Mouse (Mus musculus) layer of hippocampus, adult 9-10 months (tissue): ENCODE results near the gene Slc35e2.
"Not testable (repeated sequence)": the region's sequence is repeated elsewhere in the genome, so short reads cannot be mapped to it uniquely, and the experiment has no call there.

Source experiments
- DNase-seq: peaks from one replicate; pipeline ENCODE4 v3.0.0; 2022; ENCODE audit warnings: low spot score

Slc35e2 gene

GRCm38 (mm10) chr4:155624338-155625291 is 23.4 kb downstream of the Slc35e2 start, which contains the start of gene Cdk11b:
Cdk11b (plus strand) TSS chr4:155624854.
- DNase-seq: peak; percentile 86

- DNase-seq: no peak
Measured at GRCm38 (mm10) chr4:155630267-155630666, 29.1 kb downstream of the Slc35e2 start.

- no peak for DNase-seq
Measured at GRCm38 (mm10) chr4:155635766-155636499, 34.7 kb downstream of the Slc35e2 start.

DNA sequence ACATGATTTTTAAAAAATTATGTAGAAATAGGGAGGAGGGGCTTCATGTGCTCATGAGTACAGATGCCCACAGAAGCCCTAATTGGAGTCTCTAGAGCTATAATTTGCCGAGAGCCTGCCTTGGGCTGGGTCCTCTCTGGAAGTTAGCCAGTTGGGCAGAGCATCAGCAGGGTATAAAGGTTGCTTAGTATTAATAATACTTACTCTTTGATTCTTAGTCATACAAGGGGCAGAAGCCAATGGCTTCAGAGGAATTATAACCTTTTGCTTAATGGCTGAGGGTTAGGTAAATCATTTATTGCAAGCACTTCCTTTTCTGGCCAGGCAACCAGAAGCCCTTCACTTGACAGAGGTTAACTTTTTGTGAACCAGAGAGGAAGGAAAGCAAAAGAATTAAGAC is 42.3 kb downstream of the Slc35e2 start:
- DNase-seq: no peak

GRCm38 (mm10) chr4:155645308-155645707 is 44.1 kb downstream of the Slc35e2 start, which contains the start of gene Gm10563:
Gm10563 (minus strand) TSS chr4:155645408.
- not testable (repeated sequence) for DNase-seq

- DNase-seq: no peak
Measured at GRCm38 (mm10) chr4:155645721-155646120, 44.5 kb downstream of the Slc35e2 start.

GRCm38 (mm10) chr4:155649355-155649754 is 48.1 kb downstream of the Slc35e2 start:
- DNase-seq: no peak

DNA sequence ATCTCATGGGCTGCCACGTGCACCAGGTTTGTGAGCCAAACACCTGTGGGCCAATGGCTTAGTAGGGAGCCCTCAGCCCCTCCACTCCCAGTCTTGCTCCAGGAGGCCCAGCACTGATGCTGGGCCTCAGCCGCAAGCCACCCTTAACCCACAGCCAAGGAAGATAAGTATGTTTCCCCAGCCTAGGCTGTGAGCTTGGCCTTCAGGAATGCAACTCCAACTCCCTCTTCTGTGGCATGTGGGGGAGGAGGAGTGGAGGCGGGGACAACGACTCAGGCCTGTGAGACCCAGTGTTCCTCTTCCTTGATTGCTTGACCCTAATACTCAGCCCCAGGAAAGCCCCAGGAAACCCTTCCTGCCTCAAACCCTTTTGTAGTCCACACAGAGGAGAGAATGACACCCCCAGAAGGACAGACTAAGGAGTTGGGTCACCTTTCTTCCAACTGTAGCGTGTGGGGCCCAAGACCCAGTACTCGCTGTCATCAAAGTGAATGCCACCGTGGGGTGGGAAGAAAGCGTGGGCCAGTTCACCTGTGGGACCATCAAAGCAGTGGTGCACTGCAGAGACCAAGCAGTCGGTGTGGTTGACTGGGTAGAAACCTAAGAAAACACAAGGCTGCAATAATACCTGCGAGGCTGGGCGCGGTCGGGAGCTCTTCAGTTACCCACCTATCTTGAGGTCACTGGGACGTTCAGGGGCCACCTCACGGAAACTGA is 50.5 kb downstream of the Slc35e2 start:
- DNase-seq: no peak

- DNase-seq: no peak
Measured at GRCm38 (mm10) chr4:155652283-155653085, 51.3 kb downstream of the Slc35e2 start.

GRCm38 (mm10) chr4:155653086-155653450 is 51.9 kb downstream of the Slc35e2 start, which contains the start of gene Mmp23:
Mmp23 (minus strand) TSS chr4:155653384.
- no peak for DNase-seq

DNA sequence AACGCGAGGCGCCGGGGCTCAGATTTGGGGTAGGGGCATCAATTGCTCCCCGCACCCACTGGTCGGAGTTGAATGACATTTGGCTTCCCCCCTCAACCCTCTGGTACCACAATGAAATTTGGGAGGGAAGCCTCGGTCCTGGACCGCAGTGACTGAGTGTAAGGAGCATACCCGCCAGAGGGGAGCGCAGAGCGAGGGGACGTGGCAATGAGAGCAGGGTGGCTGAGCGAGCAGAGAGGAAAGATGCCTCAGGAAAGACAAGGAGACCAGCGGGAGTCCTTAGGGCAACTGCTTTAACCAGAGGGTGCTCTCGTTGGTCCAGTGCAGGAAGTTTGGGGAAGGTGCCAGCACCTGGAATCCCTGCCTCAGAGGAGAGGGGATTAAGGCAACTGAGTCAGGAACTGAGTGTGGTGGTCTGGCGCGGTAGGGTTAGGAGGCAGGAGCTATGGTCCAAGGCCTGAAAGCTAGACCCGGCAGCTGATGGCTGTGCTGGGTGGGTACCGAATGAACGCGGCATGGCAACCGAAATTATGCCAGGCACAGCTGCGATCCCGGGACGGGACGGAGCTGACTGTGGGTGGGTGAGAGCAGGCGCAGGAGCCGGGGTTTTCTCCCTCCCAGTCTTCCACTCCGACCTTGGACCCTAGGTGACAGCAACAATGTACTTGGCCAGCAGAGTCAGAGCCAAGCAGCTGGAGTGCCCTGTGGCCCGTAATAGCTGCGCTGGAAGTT is 52.4 kb downstream of the Slc35e2 start:
- DNase-seq: no peak

DNA sequence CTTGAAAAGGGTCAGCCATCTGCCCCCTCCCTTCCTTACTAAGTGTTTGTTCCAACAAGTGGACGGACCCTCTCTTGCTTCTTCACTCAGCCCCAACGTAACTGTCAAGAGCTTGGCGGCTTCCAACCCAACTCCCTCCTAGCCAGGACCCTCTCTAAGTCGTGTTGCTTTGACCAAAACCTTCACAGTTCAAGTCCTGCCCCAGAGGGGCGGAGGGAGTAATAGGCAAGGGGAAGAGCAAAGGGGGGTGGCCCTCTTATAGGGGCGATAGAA is 52.9 kb downstream of the Slc35e2 start:
- no peak for DNase-seq

DNA sequence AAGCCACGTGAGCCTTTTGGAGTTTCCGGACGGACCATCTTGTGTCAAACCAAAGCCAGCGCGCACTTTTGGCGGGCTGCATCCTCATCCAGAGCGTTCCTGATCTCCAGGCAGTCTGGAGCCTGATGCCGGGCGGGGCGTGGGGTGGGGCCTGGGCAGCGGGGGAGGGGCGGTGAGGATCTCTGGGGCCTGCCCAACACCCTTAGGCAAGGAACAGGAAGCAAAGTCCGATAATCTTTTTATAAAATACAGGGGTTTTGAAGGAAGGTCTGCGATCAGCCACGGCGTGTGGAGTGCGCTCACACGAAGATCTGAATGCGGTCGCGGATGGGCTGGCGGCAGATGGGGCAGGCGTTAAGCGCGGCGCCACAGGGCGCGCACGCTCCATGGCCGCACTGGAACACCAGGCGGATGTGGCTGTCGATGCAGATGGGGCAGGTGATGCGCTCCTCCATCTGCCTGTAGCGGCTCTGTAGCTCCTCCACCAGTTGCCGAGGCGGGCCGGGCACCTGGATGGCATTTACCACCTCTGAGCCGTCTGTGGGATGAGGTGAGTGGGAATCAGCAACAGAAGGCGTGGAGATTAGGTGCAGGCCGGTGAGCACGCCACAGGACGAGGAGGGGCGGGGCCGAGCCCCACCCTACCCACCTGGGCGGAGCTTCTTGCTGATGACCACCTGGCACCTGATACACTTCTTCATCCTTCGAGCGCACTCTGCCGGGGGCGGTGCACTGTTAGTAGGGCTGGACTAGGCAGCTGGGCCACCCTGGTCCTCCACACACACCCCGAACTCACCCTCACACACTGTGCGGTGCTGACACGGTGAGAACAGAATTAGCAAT is 53.5 kb downstream of the Slc35e2 start:
- DNase-seq: no peak

GRCm38 (mm10) chr4:155656214-155656751 is 55.1 kb downstream of the Slc35e2 start:
- DNase-seq: no peak

- DNase-seq: no peak
Measured at GRCm38 (mm10) chr4:155658961-155659360, 57.7 kb downstream of the Slc35e2 start.

GRCm38 (mm10) chr4:155660641-155661040 is 59.4 kb downstream of the Slc35e2 start:
- no peak for DNase-seq

- no peak for DNase-seq
Measured at GRCm38 (mm10) chr4:155666903-155667302, 65.7 kb downstream of the Slc35e2 start.

GRCm38 (mm10) chr4:155668689-155669597 is 67.7 kb downstream of the Slc35e2 start, which contains the start of gene Mib2:
Mib2 (minus strand) TSS chr4:155669198.
- DNase-seq: peak; percentile 98
